Mouse (Mus musculus) heart, postnatal 0 days (tissue): ENCODE results near the gene Thada. TPM values are rescaled to one million over a fixed set of nuclear protein-coding genes. Genes with fewer than 3 reads are reported as not detected.

ENCODE experiments used
- ATAC-seq: fragments of 200-750 bp; cut with Nextera tagmentation; 2 replicates; pipeline ENCODE4 v1.8.0; 2017; ENCODE audit warnings: low read depth, moderate number of reproducible peaks, moderate library complexity; ENCODE audit not compliant: insufficient read depth
- DNase-seq: peaks from one replicate; pipeline ENCODE4 v3.0.0-alpha.2; 2016; ENCODE audit warnings: low spot score
- H3K27ac ChIP-seq: fragments of 300-500 bp; sonication (generic); 2 replicates; pipeline ENCODE4 v1.5.1; 2014; ENCODE audit warnings: low read depth, mild to moderate bottlenecking
- H3K27me3 ChIP-seq: fragments of 300-500 bp; sonication (generic); 2 replicates; pipeline ENCODE4 v1.6.1; 2014; ENCODE audit warnings: low read length, mixed read lengths; ENCODE audit not compliant: control insufficient read depth, insufficient read depth
- H3K36me3 ChIP-seq: fragments of 300-500 bp; sonication (generic); replicated peaks from 2 replicates; pipeline ENCODE4 v1.6.1; 2014; ENCODE audit warnings: low read length, mixed read lengths; ENCODE audit not compliant: control insufficient read depth, insufficient read depth
- H3K4me1 ChIP-seq: fragments of 300-500 bp; sonication (generic); 2 replicates; pipeline ENCODE4 v1.6.1; 2014; ENCODE audit warnings: antibody characterized with exemption; ENCODE audit not compliant: control insufficient read depth, insufficient read depth
- H3K4me2 ChIP-seq: fragments of 300-500 bp; sonication (generic); 2 replicates; pipeline ENCODE4 v1.6.1; 2014; ENCODE audit warnings: low read depth, mild to moderate bottlenecking, low read length, moderate library complexity
- H3K4me3 ChIP-seq: fragments of 300-500 bp; sonication (generic); 2 replicates; pipeline ENCODE4 v1.5.1; 2014; ENCODE audit warnings: low read depth, low read length
- H3K9ac ChIP-seq: fragments of 300-500 bp; sonication (generic); replicated peaks from 2 replicates; pipeline ENCODE4 v1.6.1; 2014; ENCODE audit warnings: low read depth, low read length, mixed read lengths
- H3K9me3 ChIP-seq: fragments of 300-500 bp; sonication (generic); replicated peaks from 2 replicates; pipeline ENCODE4 v1.6.1; 2016; ENCODE audit warnings: low read length; ENCODE audit not compliant: control insufficient read depth
- CTCF ChIP-seq: IDR thresholded peaks from 2 replicates; pipeline ENCODE4 v1.5.1; 2016; ENCODE audit warnings: antibody characterized with exemption, control low read depth, low read depth
- EP300 ChIP-seq: IDR thresholded peaks from 2 replicates; pipeline ENCODE4 v1.6.1; 2016; ENCODE audit warnings: antibody characterized with exemption, low read depth
- WGBS: fragments of 180-500 bp; shearing (Covaris S2); extraction: QIAGEN DNeasy Blood & Tissue Kit; methylation state at CpG from one replicate; pipeline ENCODE4 v1.1.7; 2014; 5-methylcytosine and 5-hydroxymethylcytosine counted together
- polyA plus RNA-seq: library from polyadenylated mRNA; unstranded; fragments of >200 nt; fragmentation: Nextera tagmentation; extraction: Ambion mirVana; gene quantifications from 2 replicates; pipeline ENCODE4 v1.2.1, GENCODE M21; 2015
- total RNA-seq: library from RNA; depleted of rRNA; stranded (reverse); fragments of >200 nt; gene quantifications from 2 replicates; pipeline ENCODE4 v1.2.3, GENCODE M21; 2014; ENCODE audit warnings: low replicate concordance

Gene Thada
- total and polyA plus RNA-seq, 2 experiments from 2014 or later: 2.4 to 12.6 TPM

- peaks cover 17% of the 10 kb centered on the region; the same call in 1 of the 2 replicates for H3K36me3 ChIP-seq
- TF ChIP-seq EP300: no peak
- TF ChIP-seq CTCF: no peak
- ATAC-seq (no peak), DNase-seq (no peak)
- H3K4me2 ChIP-seq: no peak overlapping the region
- H3K9ac ChIP-seq: no peak overlapping the region
- no peak overlapping the region for H3K4me3 ChIP-seq
- 84% methylated on average over 1 of the region's 1 CpGs for WGBS
- H3K27ac ChIP-seq: no peak overlapping the region
- no peaks in the 10 kb centered on the region; the same call in 1 of the 2 replicates for H3K4me1 ChIP-seq
- H3K27me3 ChIP-seq: no peaks in the 10 kb centered on the region
- no peaks in the 10 kb centered on the region for H3K9me3 ChIP-seq
Observed at GRCm38 (mm10) chr17:84408731-84409130, 57.3 kb downstream of the Thada start.

GRCm38 (mm10) chr17:84405616-84406015, 60.4 kb downstream of the Thada start:
- Histone ChIP-seq H3K27me3 (no peaks in the 10 kb centered on the region), H3K27ac (peak overlapping the region; percentile 18; the same call in 1 of the 2 replicates), H3K4me1 (no peaks in the 10 kb centered on the region; the same call in 1 of the 2 replicates), H3K9me3 (no peaks in the 10 kb centered on the region), H3K4me2 (peak overlapping the region; percentile 37), H3K4me3 (no peak overlapping the region), H3K36me3 (0 out of 2 replicates have a peak, but pooled peaks cover 10% of the 10 kb centered on the region), H3K9ac (no peak overlapping the region)
- WGBS: 45% methylated on average over 6 of the region's 6 CpGs
- peak; percentile 23 for DNase-seq
- ATAC-seq: 0 out of 2 replicates have a peak, but pooled peaks have one; percentile 39
- TF ChIP-seq CTCF (no peak), EP300 (no peak)

GRCm38 (mm10) chr17:84401796-84402195, 64.2 kb downstream of the Thada start:
- Histone ChIP-seq H3K27me3 (no peaks in the 10 kb centered on the region), H3K27ac (no peak overlapping the region), H3K4me3 (no peak overlapping the region), H3K9ac (no peak overlapping the region), H3K9me3 (no peaks in the 10 kb centered on the region), H3K4me2 (no peak overlapping the region), H3K36me3 (0 out of 2 replicates have a peak, but pooled peaks cover 9% of the 10 kb centered on the region), H3K4me1 (no peaks in the 10 kb centered on the region; the same call in 1 of the 2 replicates)
- DNase-seq (no peak), ATAC-seq (no peak)
- TF ChIP-seq CTCF (no peak), EP300 (no peak)
- WGBS: 87% methylated on average over 5 of the region's 5 CpGs

- Histone ChIP-seq H3K4me1 (no peaks in the 10 kb centered on the region), H3K4me2 (no peak overlapping the region), H3K27ac (no peak overlapping the region), H3K9me3 (no peaks in the 10 kb centered on the region), H3K36me3 (peaks cover 18% of the 10 kb centered on the region; the same call in 1 of the 2 replicates), H3K9ac (no peak overlapping the region), H3K27me3 (no peaks in the 10 kb centered on the region), H3K4me3 (no peak overlapping the region)
- WGBS: 94% methylated on average over 6 of the region's 6 CpGs
- TF ChIP-seq EP300: no peak
- no peak for TF ChIP-seq CTCF
- no peak for DNase-seq
- no peak for ATAC-seq
Observed at GRCm38 (mm10) chr17:84399431-84399830, 66.6 kb downstream of the Thada start.

GRCm38 (mm10) chr17:84390026-84390425, 76.0 kb downstream of the Thada start:
- H3K27me3 ChIP-seq: no peaks in the 10 kb centered on the region
- DNase-seq (no peak), ATAC-seq (no peak)
- H3K9me3 ChIP-seq: no peaks in the 10 kb centered on the region
- no peak overlapping the region for H3K4me3 ChIP-seq
- H3K9ac ChIP-seq: no peak overlapping the region
- H3K4me1 ChIP-seq: no peaks in the 10 kb centered on the region
- H3K27ac ChIP-seq: no peak overlapping the region
- no peak for TF ChIP-seq CTCF
- TF ChIP-seq EP300: no peak
- H3K4me2 ChIP-seq: no peak overlapping the region
- H3K36me3 ChIP-seq: peaks cover 24% of the 10 kb centered on the region; the same call in 1 of the 2 replicates
- 81% methylated on average over 2 of the region's 2 CpGs for WGBS

- Histone ChIP-seq H3K27ac (no peak overlapping the region), H3K27me3 (no peaks in the 10 kb centered on the region), H3K4me3 (no peak overlapping the region), H3K9ac (no peak overlapping the region), H3K36me3 (peaks cover 29% of the 10 kb centered on the region), H3K4me2 (no peak overlapping the region), H3K9me3 (0 out of 2 replicates have a peak, but pooled peaks cover 4% of the 10 kb centered on the region), H3K4me1 (no peaks in the 10 kb centered on the region)
- 66% methylated on average over 4 of the region's 4 CpGs for WGBS
- DNase-seq (no peak), ATAC-seq (no peak)
- no peak for TF ChIP-seq EP300
- no peak for TF ChIP-seq CTCF
Observed at GRCm38 (mm10) chr17:84386176-84386575, 79.8 kb downstream of the Thada start.
